Mouse (Mus musculus) erythroblast, embryonic 14.5 days (primary cell): Measurements from ENCODE around the gene Pspc1.

ENCODE experiments used
- GATA1 ChIP-seq: IDR thresholded peaks from 2 replicates; pipeline ENCODE4 v1.6.1; 2012; ENCODE audit warnings: low read length, inconsistent platforms, mixed read lengths
- TAL1 ChIP-seq: IDR thresholded peaks from 3 replicates; pipeline ENCODE4 v1.6.1; 2012; ENCODE audit warnings: low read length, inconsistent platforms, mixed read lengths

DNA sequence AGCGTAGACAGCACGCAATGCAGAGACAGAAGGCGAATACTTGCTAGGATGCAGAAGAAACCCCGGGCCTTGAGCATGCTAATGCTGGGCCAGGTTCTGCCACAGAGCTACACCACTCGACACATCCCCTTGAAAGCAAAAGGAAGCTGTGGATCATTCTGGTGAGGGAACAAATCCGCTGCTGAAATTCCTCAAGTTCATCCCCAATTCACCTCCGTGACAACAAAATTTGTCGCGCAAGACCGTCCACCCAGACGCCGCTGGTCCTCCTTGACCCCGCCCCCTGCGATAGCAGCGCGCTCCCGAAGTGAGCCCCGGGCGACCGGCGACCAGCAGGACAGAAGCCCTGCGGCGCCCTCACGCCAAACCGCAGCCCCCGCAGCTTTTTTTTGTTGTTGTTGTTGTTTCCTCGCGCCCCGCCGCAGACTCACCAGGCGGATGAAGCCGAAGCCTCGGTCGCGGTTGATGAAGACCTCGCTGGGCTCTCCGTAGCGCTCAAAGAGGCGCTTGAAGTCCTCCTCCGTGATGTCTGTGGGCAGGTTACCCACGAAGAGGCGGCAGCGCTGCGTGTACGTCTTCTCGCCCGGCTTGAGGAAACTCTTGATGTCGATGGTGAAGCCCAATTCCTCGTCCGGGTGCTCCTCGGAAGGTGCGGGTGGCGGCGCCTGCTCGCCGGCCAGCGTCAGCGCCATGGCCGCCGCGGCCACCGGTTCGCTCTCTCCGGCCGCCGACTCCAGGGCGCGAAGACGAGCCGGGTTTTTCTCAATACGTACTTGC, 568 bp downstream of the Pspc1 start:
- TF ChIP-seq GATA1 (peak; percentile 30; the same call in 1 of the 2 replicates), TAL1 (no peak)
